Mouse (Mus musculus) midbrain, embryonic 10.5 days (tissue): ENCODE results near the gene Cacna2d3. TPM values are rescaled to one million over a fixed set of nuclear protein-coding genes. Genes with fewer than 3 reads are reported as not detected.
A peak's percentile ranks its signal among the peaks of the same experiment; 100 is the strongest.

Source experiments
- DNase-seq: peaks from one replicate; pipeline ENCODE4 v3.0.0-alpha.2; 2017; ENCODE audit warnings: low spot score
- H3K27ac ChIP-seq: fragments of 300-500 bp; sonication (generic); replicated peaks from 2 replicates; pipeline ENCODE4 v1.5.1; 2016; ENCODE audit warnings: mild to moderate bottlenecking
- H3K27me3 ChIP-seq: fragments of 300-500 bp; sonication (generic); 2 replicates; pipeline ENCODE4 v1.6.1; 2016; ENCODE audit warnings: low read depth, mild to moderate bottlenecking; ENCODE audit not compliant: poor library complexity, severe bottlenecking
- H3K36me3 ChIP-seq: fragments of 300-500 bp; sonication (generic); 2 replicates; pipeline ENCODE4 v1.6.1; 2016; ENCODE audit warnings: mild to moderate bottlenecking, moderate library complexity
- H3K4me1 ChIP-seq: fragments of 300-500 bp; sonication (generic); 2 replicates; pipeline ENCODE4 v1.6.1; 2016
- H3K4me3 ChIP-seq: fragments of 300-500 bp; sonication (generic); 2 replicates; pipeline ENCODE4 v1.5.1; 2016; ENCODE audit warnings: mild to moderate bottlenecking, moderate library complexity
- H3K9me3 ChIP-seq: fragments of 300-500 bp; sonication (generic); replicated peaks from 2 replicates; pipeline ENCODE4 v1.6.1; 2016; ENCODE audit warnings: mild to moderate bottlenecking
- WGBS: fragments of 180-500 bp; shearing (Covaris S2); methylation state at CpG from one replicate; pipeline ENCODE4 v1.1.7; 2016; 5-methylcytosine and 5-hydroxymethylcytosine counted together
- polyA plus RNA-seq: library from polyadenylated mRNA; unstranded; fragments of >200 nt; fragmentation: Nextera tagmentation; extraction: Ambion mirVana; gene quantifications from 2 replicates; pipeline ENCODE4 v1.2.1, GENCODE M21; 2016

Gene Cacna2d3
- polyA plus RNA-seq, 1 experiment from 2014 or later: 5.6 TPM

DNA sequence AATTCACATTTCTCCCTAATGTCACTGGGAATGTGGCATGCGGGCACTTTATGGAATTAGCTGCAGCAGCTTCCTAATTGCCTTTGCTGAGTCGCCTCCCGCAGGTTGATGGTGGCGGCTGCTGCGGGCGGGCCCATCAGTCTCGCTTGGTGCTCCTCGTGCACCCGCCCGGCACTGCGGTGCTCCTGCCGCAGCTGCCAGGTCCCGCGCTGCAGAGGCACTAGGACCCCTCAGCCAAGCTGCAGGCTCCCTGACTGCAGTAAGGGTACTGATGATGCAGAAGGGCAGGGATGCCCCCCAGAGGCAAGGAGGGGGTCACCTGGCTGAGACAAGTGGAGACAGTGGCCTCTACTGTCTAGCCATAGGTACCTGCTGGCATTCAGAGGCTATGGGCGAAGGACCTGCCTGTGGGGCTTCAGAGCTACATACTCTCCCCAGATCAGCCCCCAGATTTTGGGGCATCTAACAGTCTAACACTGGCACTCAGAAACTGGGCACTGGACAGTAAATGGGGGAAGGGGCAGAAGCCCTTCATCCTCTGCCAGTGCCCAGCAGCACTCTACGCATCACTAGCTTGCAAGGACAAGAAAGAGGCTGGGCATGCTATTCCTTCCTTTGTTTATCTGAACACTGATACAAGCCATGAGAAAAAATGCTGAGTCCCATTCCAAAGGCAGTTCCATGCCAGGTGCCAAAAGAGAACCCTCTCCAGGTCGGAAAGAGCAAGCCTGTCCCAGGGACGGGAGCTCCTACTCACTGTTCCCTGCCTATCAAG, 13.9 kb downstream of the Cacna2d3 start:
- Histone ChIP-seq H3K27me3 (peaks cover 17% of the 10 kb centered on the region), H3K9me3 (no peaks in the 10 kb centered on the region), H3K27ac (no peak overlapping the region), H3K4me1 (peaks cover 17% of the 10 kb centered on the region), H3K4me3 (no peak overlapping the region), H3K36me3 (no peaks in the 10 kb centered on the region)
- WGBS: 41% methylated on average over 18 of the region's 18 CpGs
- no peak for DNase-seq

DNA sequence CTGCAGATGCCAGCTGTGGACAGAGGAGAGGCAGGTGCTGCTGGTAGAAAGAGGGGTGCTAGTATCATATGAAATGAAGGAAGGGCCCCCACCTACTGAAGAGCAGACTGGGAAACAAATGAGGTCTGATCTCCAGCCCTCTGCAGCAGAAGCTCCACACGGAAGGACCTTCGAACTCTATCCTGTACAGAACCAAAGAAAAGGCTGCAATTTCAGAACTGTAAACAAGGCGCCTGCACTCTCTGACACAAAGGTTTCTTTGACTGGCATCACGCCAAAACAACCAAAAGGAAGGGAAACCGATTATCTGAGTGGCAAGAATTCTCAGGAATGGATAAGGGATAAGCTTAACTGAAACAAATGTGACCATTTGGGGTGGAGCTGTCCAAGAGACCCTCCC, 18.9 kb downstream of the Cacna2d3 start:
- Histone ChIP-seq H3K4me3 (no peak overlapping the region), H3K27ac (no peak overlapping the region), H3K9me3 (no peaks in the 10 kb centered on the region), H3K27me3 (peaks cover 12% of the 10 kb centered on the region), H3K36me3 (no peaks in the 10 kb centered on the region), H3K4me1 (peaks cover 4% of the 10 kb centered on the region)
- 91% methylated on average over 5 of the region's 5 CpGs for WGBS
- DNase-seq: no peak

DNA sequence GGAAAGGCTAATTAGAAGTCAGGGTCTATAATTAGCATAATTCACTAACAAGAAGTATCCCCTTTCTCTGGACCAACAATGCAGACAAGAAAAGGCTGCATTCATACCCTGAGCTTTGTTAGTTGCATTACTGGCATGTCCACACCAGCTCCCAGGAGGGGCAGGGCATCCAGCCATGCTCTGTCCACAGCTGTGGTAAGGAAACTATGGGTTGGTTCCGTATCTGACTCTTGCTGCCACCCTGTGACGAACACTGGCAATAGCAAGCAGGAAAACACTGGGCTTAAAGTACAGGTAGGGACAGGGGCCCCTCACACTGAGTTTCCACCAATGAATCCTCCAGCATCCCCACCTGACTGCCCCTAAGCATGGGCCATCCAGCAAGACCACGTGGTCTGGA, 25.5 kb downstream of the Cacna2d3 start:
- WGBS: 8% methylated on average over 3 of the region's 3 CpGs
- H3K9me3 ChIP-seq: no peaks in the 10 kb centered on the region
- no peaks in the 10 kb centered on the region for H3K27me3 ChIP-seq
- H3K4me1 ChIP-seq: no peaks in the 10 kb centered on the region
- H3K27ac ChIP-seq: no peak overlapping the region
- H3K36me3 ChIP-seq: no peaks in the 10 kb centered on the region
- peak; percentile 42 for DNase-seq
- H3K4me3 ChIP-seq: no peak overlapping the region

DNA sequence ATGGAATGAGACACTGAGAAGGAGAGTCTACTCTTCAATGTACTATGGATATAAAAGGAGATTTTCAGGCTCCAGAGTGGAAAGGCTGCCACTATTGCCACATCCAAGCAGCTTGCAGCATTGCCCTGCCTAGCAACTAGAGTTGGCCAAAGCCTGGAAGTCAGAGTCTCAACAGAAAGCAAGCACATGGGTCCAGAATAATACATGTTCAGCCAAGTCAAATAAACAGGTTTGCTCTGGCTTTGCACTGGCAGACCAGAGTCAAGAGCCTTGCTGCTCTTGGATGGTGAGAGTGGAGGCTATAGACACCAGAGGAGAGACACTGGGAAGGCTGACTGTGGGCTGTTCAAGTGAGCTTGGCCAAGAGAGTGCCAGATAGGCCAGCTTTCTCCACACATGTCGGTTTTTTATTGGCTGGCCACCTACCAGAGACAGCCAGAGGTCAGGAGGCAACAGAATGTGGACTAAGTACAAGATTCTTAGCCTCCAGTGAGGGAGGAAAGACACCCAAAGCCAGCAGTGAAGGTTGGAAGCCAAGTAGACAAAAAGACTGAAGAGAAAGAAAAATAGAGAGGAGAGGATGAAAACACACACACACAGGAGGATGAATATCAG, 49.1 kb downstream of the Cacna2d3 start:
- 55% methylated on average over 1 of the region's 1 CpGs for WGBS
- no peak overlapping the region for H3K4me3 ChIP-seq
- H3K36me3 ChIP-seq: no peaks in the 10 kb centered on the region
- no peaks in the 10 kb centered on the region for H3K9me3 ChIP-seq
- H3K27me3 ChIP-seq: no peaks in the 10 kb centered on the region
- no peak for DNase-seq
- peaks cover 15% of the 10 kb centered on the region for H3K4me1 ChIP-seq
- H3K27ac ChIP-seq: no peak overlapping the region

DNA sequence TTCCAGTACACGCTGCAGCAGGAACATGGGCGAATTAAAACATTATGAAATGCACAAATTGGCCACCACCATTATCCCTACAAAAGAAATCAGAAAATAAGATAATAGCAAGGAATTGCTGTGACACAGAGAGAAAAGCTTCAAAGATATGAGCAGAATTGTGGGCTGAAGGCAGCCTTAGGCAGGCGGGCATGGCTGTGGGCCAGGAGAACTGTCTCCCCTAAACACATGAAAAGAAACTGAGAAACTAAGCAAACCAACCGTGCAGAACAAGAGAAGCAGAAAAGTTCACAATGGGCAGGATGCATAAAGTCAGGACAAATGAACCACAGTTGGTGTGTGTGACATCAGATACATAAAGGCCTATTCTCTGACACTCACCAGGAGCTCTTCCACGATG, 51.8 kb downstream of the Cacna2d3 start:
- Histone ChIP-seq H3K9me3 (no peaks in the 10 kb centered on the region), H3K36me3 (no peaks in the 10 kb centered on the region), H3K4me3 (no peak overlapping the region), H3K27ac (no peak overlapping the region), H3K27me3 (no peaks in the 10 kb centered on the region), H3K4me1 (peaks cover 21% of the 10 kb centered on the region)
- WGBS: 60% methylated on average over 5 of the region's 5 CpGs
- DNase-seq: no peak

DNA sequence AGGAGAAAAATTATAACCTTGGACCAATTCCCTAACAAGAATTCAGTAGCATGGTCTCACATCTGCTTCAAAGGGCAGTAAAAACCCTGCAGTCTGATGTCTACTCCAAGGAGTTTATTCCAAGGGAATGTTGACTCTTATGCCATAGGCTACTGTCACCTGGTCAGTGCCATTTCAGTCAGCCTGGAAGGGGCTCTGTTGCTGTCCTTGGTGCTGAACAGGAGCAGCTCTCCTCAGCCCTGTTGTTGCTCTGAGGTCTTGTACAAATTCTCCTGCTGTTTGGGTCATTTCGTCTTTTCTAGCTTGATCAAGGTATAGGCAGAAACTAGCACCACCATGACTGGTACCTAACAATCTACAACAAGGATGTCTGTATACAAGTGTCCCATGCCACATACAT, 64.7 kb downstream of the Cacna2d3 start:
- Histone ChIP-seq H3K9me3 (no peaks in the 10 kb centered on the region), H3K4me3 (no peak overlapping the region), H3K27me3 (no peaks in the 10 kb centered on the region), H3K4me1 (no peaks in the 10 kb centered on the region), H3K27ac (no peak overlapping the region), H3K36me3 (no peaks in the 10 kb centered on the region)
- peak; percentile 28 for DNase-seq
- WGBS: 53% methylated on average over 1 of the region's 1 CpGs

DNA sequence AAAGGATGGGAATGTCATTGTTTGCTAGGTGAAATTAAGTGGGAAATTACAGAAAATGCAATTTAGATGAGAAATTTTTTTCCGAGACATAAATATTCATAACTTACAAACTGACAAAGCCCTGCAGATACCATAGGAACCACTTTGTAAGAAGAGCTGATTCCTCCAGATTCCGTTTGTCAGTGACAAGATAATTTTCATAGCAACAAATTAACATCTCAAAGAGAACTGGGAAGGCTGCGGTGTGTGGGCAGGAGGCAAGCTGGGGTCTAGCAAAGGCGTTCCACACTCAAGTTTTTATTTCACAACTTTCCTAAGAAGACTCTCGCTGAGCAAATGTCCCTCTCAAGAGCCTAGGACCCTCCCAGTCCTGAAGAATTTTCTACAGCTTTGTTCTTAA, 71.1 kb downstream of the Cacna2d3 start:
- DNase-seq: no peak
- 63% methylated on average over 5 of the region's 5 CpGs for WGBS
- no peak overlapping the region for H3K27ac ChIP-seq
- H3K36me3 ChIP-seq: no peaks in the 10 kb centered on the region
- peaks cover 29% of the 10 kb centered on the region for H3K4me1 ChIP-seq
- no peak overlapping the region for H3K4me3 ChIP-seq
- no peaks in the 10 kb centered on the region for H3K27me3 ChIP-seq
- H3K9me3 ChIP-seq: no peaks in the 10 kb centered on the region

DNA sequence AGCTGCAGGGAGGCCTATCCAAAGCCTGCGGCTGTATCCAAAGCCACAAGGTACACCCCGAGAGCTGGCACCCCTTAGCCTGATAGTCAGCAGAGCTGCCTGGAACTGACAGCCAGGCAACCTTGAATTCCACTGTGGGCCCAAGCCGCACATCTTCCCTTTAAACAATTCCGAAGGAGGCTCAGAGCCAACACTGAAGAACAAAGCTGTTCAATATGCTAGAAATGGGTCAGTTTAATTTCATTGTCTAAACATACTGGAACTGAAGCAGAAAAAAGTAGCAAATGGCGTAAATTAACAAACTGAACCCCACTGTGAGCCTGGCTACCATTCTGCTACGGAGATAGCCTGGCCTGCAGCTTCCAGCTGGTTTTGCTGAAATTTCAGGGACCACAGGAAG, 72.9 kb downstream of the Cacna2d3 start:
- no peaks in the 10 kb centered on the region for H3K9me3 ChIP-seq
- 64% methylated on average over 6 of the region's 6 CpGs for WGBS
- H3K27ac ChIP-seq: peak overlapping the region; percentile 76
- H3K4me3 ChIP-seq: no peak overlapping the region
- no peaks in the 10 kb centered on the region for H3K36me3 ChIP-seq
- peak; percentile 16 for DNase-seq
- no peaks in the 10 kb centered on the region for H3K27me3 ChIP-seq
- peaks cover 29% of the 10 kb centered on the region for H3K4me1 ChIP-seq

DNA sequence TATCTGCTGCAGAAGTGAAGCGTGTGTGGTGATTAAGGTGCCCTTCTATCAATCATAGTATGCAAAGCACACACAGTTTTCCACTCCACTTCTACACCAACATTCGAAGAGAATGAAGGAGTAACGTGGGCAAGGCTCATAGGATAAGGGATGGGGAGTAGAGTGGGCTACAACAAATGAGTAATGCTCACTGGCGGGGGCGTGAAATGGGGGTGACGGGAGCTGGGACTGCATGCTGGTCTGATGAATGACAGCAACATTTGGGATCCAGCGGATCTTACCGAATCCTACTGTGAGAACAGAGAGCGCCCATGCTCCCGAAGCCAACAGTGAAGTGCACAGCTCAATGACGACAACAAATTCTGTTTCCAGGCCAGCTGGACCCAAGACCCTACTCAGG, 76.2 kb downstream of the Cacna2d3 start:
- Histone ChIP-seq H3K36me3 (no peaks in the 10 kb centered on the region), H3K4me1 (peaks cover 28% of the 10 kb centered on the region), H3K4me3 (no peak overlapping the region), H3K27me3 (no peaks in the 10 kb centered on the region), H3K9me3 (no peaks in the 10 kb centered on the region), H3K27ac (no peak overlapping the region)
- WGBS: 82% methylated on average over 11 of the region's 11 CpGs
- no peak for DNase-seq

DNA sequence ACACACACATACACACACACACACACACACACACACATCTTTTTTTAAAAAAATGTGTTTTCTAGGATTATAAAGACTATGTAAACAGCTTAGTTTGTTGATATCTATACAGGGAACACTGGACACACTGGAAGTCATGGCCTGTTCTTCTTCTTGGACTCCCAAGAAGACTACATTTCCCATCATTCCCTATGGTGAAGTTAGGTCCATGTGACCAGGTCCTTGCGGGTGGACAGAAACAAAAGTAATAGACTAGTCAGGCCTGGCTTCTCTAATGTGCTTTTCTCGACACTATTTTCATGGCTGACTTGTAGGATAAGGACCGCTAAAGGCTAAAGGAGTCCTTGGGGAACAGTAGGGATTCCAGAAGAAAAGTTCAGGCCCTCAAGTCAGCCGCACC, 78.4 kb downstream of the Cacna2d3 start:
- no peak for DNase-seq
- Histone ChIP-seq H3K4me3 (no peak overlapping the region), H3K27ac (no peak overlapping the region), H3K9me3 (no peaks in the 10 kb centered on the region), H3K4me1 (peaks cover 14% of the 10 kb centered on the region), H3K27me3 (no peaks in the 10 kb centered on the region), H3K36me3 (no peaks in the 10 kb centered on the region)
- 84% methylated on average over 4 of the region's 4 CpGs for WGBS

DNA sequence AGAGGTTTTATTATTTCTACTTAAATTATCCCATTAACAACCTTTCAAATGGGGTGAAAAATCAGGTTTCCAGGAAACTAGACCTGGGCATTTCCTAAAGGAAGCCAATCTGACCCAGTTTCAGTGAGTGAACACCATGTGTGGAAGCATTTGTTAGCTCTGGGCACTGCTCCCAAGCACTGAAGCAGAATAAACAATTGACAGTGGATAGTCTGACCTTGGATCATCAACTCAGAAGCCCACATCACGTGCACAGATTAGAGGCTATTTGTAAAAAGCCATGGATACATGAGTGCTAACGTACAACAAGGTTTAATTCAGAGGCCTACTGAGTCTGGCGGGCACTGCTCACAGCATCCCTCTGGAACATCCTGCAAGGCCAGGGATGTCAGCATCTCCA, 82.4 kb downstream of the Cacna2d3 start:
- Histone ChIP-seq H3K36me3 (no peaks in the 10 kb centered on the region), H3K4me1 (peaks cover 16% of the 10 kb centered on the region), H3K9me3 (no peaks in the 10 kb centered on the region), H3K27ac (no peak overlapping the region), H3K27me3 (no peaks in the 10 kb centered on the region), H3K4me3 (no peak overlapping the region)
- 78% methylated on average over 3 of the region's 3 CpGs for WGBS
- DNase-seq: no peak

DNA sequence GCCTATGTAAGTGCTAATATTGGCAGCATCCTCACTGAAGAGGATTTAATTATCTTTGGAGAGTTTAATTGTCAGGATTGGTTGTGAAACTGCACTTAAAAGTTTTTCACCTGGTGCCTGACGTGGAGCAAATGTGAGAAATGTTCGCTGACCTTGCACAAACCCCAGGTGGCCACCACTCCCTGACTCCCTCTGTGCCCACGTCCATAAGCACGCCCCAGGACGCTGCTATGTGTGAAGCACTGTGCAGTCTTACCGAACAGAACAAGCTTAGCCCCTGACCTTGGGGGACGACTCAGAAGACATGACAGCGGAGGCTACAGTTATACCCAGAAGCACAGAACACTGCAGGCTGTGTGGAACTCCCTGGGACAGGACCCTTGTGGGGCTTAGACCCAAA, 93.5 kb downstream of the Cacna2d3 start:
- Histone ChIP-seq H3K27me3 (no peaks in the 10 kb centered on the region), H3K36me3 (no peaks in the 10 kb centered on the region), H3K4me1 (no peaks in the 10 kb centered on the region), H3K4me3 (no peak overlapping the region), H3K9me3 (no peaks in the 10 kb centered on the region), H3K27ac (no peak overlapping the region)
- no peak for DNase-seq
- WGBS: 83% methylated on average over 8 of the region's 8 CpGs

DNA sequence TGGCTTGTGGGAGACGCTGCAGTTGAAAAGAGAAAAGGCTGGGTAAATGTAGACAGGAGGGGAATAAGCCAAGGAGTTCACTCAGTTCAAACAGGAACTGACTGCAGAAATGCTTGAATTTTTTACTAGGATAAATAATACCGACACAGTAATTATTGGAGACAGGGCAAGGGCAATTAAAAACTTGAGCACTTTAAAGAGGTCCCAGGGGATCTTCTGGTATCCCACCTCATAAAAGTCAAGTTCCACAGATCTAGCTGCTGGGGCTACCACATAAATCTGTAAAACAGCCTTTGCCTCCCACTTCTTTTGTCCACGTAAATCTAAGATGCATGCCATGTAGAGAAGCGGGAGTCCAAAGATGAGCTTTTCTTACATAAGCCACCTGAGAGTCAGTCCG, 109.2 kb downstream of the Cacna2d3 start:
- 89% methylated on average over 5 of the region's 5 CpGs for WGBS
- H3K36me3 ChIP-seq: no peaks in the 10 kb centered on the region
- DNase-seq: no peak

More for the DNA sequence above, 109.2 kb downstream of the Cacna2d3 start:
- Histone ChIP-seq H3K9me3 (no peaks in the 10 kb centered on the region), H3K27me3 (no peaks in the 10 kb centered on the region), H3K4me3 (no peak overlapping the region), H3K27ac (no peak overlapping the region), H3K4me1 (peaks cover 8% of the 10 kb centered on the region)
